Mouse (Mus musculus) embryo, embryonic 11 days (tissue): Measurements from ENCODE around the gene Cbfa2t3.

ENCODE experiments used
- DNase-seq: peaks from one replicate; pipeline ENCODE4 v3.0.0-alpha.2; 2015

Gene Cbfa2t3

GRCm38 (mm10) chr8:122686879-122687278 lies 12.0 kb downstream of the Cbfa2t3 start:
- no peak for DNase-seq

GRCm38 (mm10) chr8:122685097-122685861 lies 13.6 kb downstream of the Cbfa2t3 start:
- no peak for DNase-seq

- no peak for DNase-seq
These were observed 16.1 kb downstream of the Cbfa2t3 start for GRCm38 (mm10) chr8:122682820-122683219.

DNA sequence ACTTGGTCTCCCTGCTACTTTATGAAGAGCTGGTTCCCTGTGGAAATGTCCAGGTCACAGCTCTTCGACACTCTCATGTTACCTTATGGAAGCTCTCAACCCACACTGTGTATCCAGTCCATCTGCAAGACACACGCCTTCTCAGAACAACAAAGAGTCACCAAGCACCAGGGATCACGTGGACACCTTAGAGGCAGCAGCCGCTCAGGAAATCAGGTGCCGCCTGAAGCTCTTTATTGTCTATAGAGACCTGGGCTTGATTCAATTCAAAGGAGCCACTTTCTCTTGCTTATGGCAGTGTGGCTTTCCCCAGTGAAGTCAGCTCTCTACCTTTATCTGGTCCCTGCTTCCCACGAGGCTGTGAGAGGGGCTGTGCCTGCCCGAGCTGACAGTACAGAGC lies 18.7 kb downstream of the Cbfa2t3 start:
- DNase-seq: no peak

- no peak for DNase-seq
These were observed 19.5 kb downstream of the Cbfa2t3 start for GRCm38 (mm10) chr8:122679325-122679920.

DNA sequence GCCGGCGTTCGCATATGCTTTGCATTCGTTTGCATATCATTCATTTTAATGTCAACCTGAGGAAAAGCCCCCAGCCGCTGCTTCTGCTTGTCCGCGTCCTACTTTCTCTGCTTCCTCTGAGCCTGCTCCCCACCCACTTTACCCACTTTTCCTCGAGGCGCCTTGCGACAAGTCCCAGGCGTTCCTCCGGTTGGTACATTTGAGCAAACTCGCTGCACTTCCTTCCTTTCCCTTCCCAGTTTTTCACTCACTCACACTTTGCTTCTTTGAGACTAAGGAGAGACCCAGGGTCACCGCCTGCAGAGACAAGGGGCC lies 20.1 kb downstream of the Cbfa2t3 start:
- DNase-seq: no peak

DNA sequence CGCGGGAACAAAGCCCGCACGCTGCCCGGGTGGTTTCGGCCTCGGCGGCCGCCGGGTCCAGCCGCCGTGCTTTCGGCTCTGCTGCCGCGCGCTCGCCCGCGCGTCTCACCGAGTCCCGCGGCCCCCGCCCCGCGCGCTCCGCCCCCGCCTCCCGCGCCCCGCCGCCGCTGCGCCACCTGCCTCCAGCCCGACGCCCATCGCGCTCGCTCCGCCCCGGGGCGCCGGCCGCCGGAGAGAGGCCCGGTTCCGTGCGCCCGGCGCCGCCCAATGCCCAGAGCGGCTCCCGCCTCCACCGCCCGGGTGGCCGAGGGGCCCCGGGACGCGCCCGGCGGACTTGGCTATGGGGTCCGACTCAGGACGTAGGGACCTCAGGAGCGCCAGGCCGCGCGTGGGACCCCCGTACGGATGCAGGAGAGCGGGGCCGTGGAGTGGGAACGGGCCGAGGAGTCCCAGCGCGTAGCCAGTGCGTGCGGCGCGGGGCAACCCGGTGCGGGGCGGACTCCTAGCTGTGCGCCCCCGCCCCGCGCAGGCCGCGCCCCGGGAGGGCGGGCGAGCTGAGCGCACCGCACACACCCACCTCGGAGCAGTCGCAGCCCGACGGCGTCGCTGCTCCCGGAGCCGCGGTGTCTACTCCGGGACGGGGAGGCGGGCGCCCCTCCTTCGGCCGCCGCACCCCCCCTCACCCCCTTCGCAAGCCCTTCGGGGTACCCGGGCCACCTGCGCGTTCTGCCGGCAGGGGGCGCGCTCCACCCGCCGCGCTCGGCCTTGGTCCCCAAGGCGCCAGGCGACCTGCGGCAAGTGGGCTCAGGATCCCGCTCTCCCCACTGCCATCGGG lies 20.6 kb downstream of the Cbfa2t3 start:
- DNase-seq: peak; percentile 85

DNA sequence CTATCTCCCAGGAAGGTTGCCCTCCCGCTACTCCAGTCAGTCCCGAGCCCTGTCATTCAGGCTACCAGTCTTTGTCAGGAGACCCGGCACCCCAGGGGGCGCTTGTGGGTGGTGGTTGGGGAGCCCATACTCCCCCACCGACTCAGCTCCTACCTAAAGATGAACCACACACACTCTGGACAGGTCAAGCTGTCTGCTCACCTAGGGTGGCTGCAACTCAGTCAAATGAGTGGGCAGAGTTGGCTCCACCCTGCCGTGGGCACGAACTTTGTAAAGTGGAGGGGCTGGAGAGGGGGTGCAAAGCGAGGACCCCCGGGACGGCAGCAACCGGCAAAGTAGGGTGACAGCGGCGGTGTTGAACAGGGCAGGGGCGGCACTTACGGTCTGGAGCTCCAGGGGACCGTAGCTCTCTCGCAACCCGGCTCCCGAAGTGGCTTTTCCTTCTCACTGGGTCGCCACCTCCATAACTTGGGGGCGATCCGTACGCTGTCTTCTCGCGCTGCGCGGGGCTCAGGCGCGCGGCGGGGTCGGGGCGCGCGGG lies 21.4 kb downstream of the Cbfa2t3 start:
- no peak for DNase-seq

DNA sequence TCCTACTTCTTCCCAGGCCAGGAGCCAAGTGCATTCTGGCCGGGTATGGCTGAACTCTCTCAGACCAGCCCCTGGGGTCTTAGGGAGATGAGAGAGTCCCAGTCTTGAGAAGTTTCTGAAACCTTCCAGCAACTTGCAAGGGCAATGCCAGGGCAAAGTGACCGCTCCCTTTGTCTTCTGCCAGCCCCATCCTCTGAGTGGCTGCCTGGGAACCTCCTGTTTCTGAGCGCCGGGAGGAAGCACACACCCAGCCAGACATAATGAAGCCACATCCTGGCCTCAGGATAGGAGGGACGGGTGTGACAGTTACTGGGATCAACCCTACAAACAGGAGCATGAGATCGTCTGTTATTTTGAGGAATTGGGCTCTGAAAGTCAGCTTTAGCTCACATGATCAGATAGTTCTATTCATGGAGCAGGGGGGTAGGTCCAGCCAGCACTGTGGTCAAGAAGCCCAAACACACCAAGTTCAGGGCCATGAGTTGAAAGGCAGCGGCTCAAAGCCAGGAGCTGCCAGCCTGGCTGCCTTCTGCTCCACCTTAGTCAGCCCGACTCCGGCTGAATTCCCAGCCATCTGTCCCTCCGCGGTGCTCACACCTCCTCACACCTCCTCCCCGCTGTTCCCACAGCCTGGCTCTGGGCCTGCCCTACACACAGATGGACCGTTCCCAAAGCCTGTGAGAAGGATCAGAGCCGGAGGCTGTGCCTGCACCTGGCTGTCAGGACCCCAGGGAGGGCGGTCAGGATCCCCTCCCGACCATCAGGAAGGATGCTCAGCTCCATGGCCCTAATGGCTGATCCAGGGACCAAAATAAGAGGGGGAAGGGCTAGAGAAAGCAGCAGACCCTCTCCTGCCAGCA lies 22.1 kb downstream of the Cbfa2t3 start:
- no peak for DNase-seq

- no peak for DNase-seq
These were observed 23.1 kb downstream of the Cbfa2t3 start for GRCm38 (mm10) chr8:122675596-122676420.

- no peak for DNase-seq
These were observed 23.9 kb downstream of the Cbfa2t3 start for GRCm38 (mm10) chr8:122674999-122675398.

- DNase-seq: no peak
These were observed 24.9 kb downstream of the Cbfa2t3 start for GRCm38 (mm10) chr8:122673989-122674388.

DNA sequence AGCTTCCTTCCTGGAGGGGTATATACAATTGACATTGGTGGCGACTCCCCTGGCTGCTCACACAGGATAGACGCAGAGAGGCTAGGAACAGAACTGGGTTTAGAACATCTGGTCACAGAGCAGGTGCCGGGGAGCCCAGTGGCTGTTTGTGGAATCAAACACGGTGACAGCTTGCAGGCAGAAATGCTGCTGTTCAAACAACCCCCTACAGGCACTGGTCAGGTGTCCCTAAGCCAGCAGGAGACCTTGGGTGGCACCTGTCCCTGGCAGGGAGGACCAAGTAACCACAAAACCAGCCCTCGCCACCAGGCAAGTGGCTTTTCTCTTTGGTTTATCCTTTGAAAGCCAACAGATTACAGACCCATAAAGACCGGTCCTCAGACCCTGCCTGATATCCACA lies 27.0 kb downstream of the Cbfa2t3 start:
- no peak for DNase-seq

- no peak for DNase-seq
These were observed 28.2 kb downstream of the Cbfa2t3 start for GRCm38 (mm10) chr8:122670718-122671117.

GRCm38 (mm10) chr8:122670001-122670400 lies 28.9 kb downstream of the Cbfa2t3 start:
- no peak for DNase-seq

DNA sequence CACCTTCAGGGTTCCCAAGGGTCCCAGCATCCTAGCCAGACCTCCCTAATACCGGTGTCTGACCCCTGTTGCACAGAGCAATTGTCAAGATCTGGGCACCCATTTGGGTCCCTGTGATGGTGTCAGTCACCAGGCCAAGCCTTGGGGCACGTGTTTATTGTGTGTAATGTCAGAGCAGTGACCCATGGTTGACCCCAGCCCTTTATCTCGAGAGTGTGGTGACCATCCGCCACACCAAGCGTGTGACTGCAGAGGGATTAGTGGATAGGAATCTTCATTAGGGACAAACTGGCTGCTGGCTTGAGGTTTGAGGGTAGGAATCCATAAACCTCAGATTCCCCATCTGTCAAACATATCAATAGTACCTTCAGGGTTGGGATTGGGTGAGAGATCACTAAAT lies 29.5 kb downstream of the Cbfa2t3 start:
- DNase-seq: no peak

- no peak for DNase-seq
These were observed 31.1 kb downstream of the Cbfa2t3 start for GRCm38 (mm10) chr8:122667854-122668253.

- DNase-seq: no peak
These were observed 32.1 kb downstream of the Cbfa2t3 start for GRCm38 (mm10) chr8:122666827-122667226.

DNA sequence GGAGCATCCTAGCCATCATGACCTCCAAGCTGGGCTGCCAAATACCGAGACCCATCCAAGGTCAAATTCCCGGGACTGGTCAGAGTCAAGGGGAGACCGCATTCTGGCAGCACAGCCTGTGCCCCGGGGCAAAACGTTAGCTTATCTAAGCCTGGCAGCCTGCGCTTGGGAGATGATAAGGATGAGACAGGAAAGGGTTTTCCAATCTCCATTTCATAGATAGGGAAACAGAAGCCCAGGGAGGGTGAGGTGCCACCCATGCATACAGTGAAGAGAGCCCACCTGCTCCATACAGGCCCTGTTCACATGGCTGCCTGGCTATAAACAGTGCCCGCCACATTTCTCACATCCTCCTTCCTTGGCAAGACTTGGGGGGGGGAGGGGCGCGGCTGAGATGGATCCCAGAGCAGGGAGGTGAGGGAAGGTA lies 32.6 kb downstream of the Cbfa2t3 start:
- DNase-seq: no peak

GRCm38 (mm10) chr8:122665667-122666316 lies 33.1 kb downstream of the Cbfa2t3 start:
- DNase-seq: no peak

GRCm38 (mm10) chr8:122665221-122665620 lies 33.7 kb downstream of the Cbfa2t3 start:
- DNase-seq: no peak
